Mouse (Mus musculus): ENCODE data around the gene Srpk2.

Gene Srpk2

GRCm38 (mm10) chr5:23556007-23556770, 128.2 kb downstream of the Srpk2 start:
- ChIA-PET CTCF (interaction anchor here in 1 of 4 experiments (0.6 kb wide), 1 partner anchor 143 kb away, joined by 3 read pairs; no protein-coding TSS in a partner anchor), POLR2A (interaction anchor here in 2 of 4 experiments (0.8 to 1.7 kb wide), 6 partner anchors 9 to 140 kb away, joined by 3 to 6 read pairs (median 3); no protein-coding TSS in a partner anchor)

- CTCF ChIA-PET: interaction anchor here in 1 of 4 experiments (0.6 kb wide), 1 partner anchor 328 kb away, joined by 3 read pairs; no protein-coding TSS in a partner anchor
- POLR2A ChIA-PET: interaction anchor here in 1 of 4 experiments (2.0 kb wide), 1 partner anchor 10 kb away, joined by 6 read pairs; no protein-coding TSS in a partner anchor
These were observed 131.1 kb downstream of the Srpk2 start for GRCm38 (mm10) chr5:23553338-23553737.

- ChIA-PET POLR2A (interaction anchor here in 2 of 4 experiments (0.6 to 1.2 kb wide), 2 partner anchors 11 to 157 kb away, joined by 3 read pairs; no protein-coding TSS in a partner anchor), CTCF (interaction anchor here in 1 of 4 experiments (0.6 kb wide), 1 partner anchor 1270 kb away, joined by 3 read pairs; no protein-coding TSS in a partner anchor)
These were observed 132.7 kb downstream of the Srpk2 start for GRCm38 (mm10) chr5:23551687-23552086.

- CTCF ChIA-PET: interaction anchor here in 1 of 4 experiments (0.6 kb wide), 1 partner anchor 310 kb away, joined by 3 read pairs; no protein-coding TSS in a partner anchor
These were observed 148.7 kb downstream of the Srpk2 start for GRCm38 (mm10) chr5:23535692-23536091.

GRCm38 (mm10) chr5:23531541-23532096, 152.8 kb downstream of the Srpk2 start:
- ChIA-PET CTCF (no interaction called here), POLR2A (interaction anchor here in 1 of 4 experiments (0.8 to 1.2 kb wide), 3 partner anchors 13 to 130 kb away, joined by 3 read pairs; no protein-coding TSS in a partner anchor)

More at GRCm38 (mm10) chr5:23535692-23536091, 148.7 kb downstream of the Srpk2 start:
- POLR2A ChIA-PET: interaction anchor here in 2 of 4 experiments (0.7 to 2.3 kb wide), 4 partner anchors 9 to 149 kb away, joined by 3 to 6 read pairs (median 4); no protein-coding TSS in a partner anchor

- POLR2A ChIA-PET: interaction anchor here in 1 of 4 experiments (0.8 to 1.2 kb wide), 3 partner anchors 12 to 131 kb away, joined by 3 read pairs; no protein-coding TSS in a partner anchor
- CTCF ChIA-PET: no interaction called here
These were observed 153.3 kb downstream of the Srpk2 start for GRCm38 (mm10) chr5:23531100-23531499.

GRCm38 (mm10) chr5:23524621-23525020, 159.8 kb downstream of the Srpk2 start:
- ChIA-PET POLR2A (interaction anchor here in 2 of 4 experiments (0.6 to 1.2 kb wide), 5 partner anchors 9 to 227 kb away, joined by 3 to 6 read pairs (median 4); no protein-coding TSS in a partner anchor), CTCF (no interaction called here)

GRCm38 (mm10) chr5:23523936-23524335, 160.5 kb downstream of the Srpk2 start:
- ChIA-PET POLR2A (interaction anchor here in 1 of 4 experiments (0.6 kb wide), 1 partner anchor 14 kb away, joined by 4 read pairs; no protein-coding TSS in a partner anchor), CTCF (no interaction called here)

- POLR2A ChIA-PET: interaction anchor here in 2 of 4 experiments (0.5 to 1.1 kb wide), 2 partner anchors 24 to 1120 kb away, joined by 3 read pairs; no protein-coding TSS in a partner anchor
- CTCF ChIA-PET: no interaction called here
These were observed 162.8 kb downstream of the Srpk2 start for GRCm38 (mm10) chr5:23521645-23522044.

GRCm38 (mm10) chr5:23519679-23520078, 164.7 kb downstream of the Srpk2 start:
- ChIA-PET CTCF (no interaction called here), POLR2A (interaction anchor here in 1 of 4 experiments (0.6 to 1.5 kb wide), 3 partner anchors 10 to 12 kb away, joined by 3 read pairs; no protein-coding TSS in a partner anchor)

- ChIA-PET CTCF (no interaction called here), POLR2A (interaction anchor here in 1 of 4 experiments (0.6 to 0.7 kb wide), 2 partner anchors 9 to 13 kb away, joined by 3 read pairs; no protein-coding TSS in a partner anchor)
These were observed 165.7 kb downstream of the Srpk2 start for GRCm38 (mm10) chr5:23518673-23519072.

- CTCF ChIA-PET: no interaction called here
- POLR2A ChIA-PET: no interaction called here
These were observed 166.6 kb downstream of the Srpk2 start for GRCm38 (mm10) chr5:23517839-23518238.

GRCm38 (mm10) chr5:23516962-23517361, 167.5 kb downstream of the Srpk2 start:
- POLR2A ChIA-PET: interaction anchor here in 1 of 4 experiments (0.6 kb wide), 2 partner anchors 87 to 129 kb away, joined by 4 to 5 read pairs; no protein-coding TSS in a partner anchor
- CTCF ChIA-PET: no interaction called here

GRCm38 (mm10) chr5:23515038-23515437, 169.4 kb downstream of the Srpk2 start:
- CTCF ChIA-PET: no interaction called here
- POLR2A ChIA-PET: interaction anchor here in 2 of 4 experiments (0.9 to 2.6 kb wide), 5 partner anchors 8 to 81 kb away, joined by 3 to 14 read pairs (median 4); partner anchors contain the start of gene Kmt2e (in 1 of the 2)

- ChIA-PET CTCF (no interaction called here), POLR2A (interaction anchor here in 1 of 4 experiments (2.5 to 2.6 kb wide), 2 partner anchors 9 to 14 kb away, joined by 12 to 14 read pairs; no protein-coding TSS in a partner anchor)
These were observed 170.9 kb downstream of the Srpk2 start for GRCm38 (mm10) chr5:23513468-23513867.

GRCm38 (mm10) chr5:23512556-23512955, 171.9 kb downstream of the Srpk2 start:
- CTCF ChIA-PET: interaction anchor here in 2 of 4 experiments (0.5 to 0.6 kb wide), 2 partner anchors 48 to 118 kb away, joined by 3 to 5 read pairs; no protein-coding TSS in a partner anchor
- POLR2A ChIA-PET: interaction anchor here in 2 of 4 experiments (1.0 kb wide), 2 partner anchors 68 to 110 kb away, joined by 3 read pairs; no protein-coding TSS in a partner anchor

GRCm38 (mm10) chr5:23511456-23511855, 173.0 kb downstream of the Srpk2 start:
- ChIA-PET POLR2A (no interaction called here), CTCF (no interaction called here)

- CTCF ChIA-PET: no interaction called here
- POLR2A ChIA-PET: interaction anchor here in 2 of 4 experiments (0.7 to 1.5 kb wide), 5 partner anchors 11 to 203 kb away, joined by 3 to 4 read pairs (median 3); no protein-coding TSS in a partner anchor
These were observed 175.8 kb downstream of the Srpk2 start for GRCm38 (mm10) chr5:23508630-23509029.

- ChIA-PET POLR2A (interaction anchor here in 3 of 4 experiments (0.9 to 1.7 kb wide), 8 partner anchors 8 to 190 kb away, joined by 3 to 7 read pairs (median 3); no protein-coding TSS in a partner anchor), CTCF (interaction anchor here (0.6 to 1.2 kb wide), 6 partner anchors 17 to 209 kb away, joined by 3 to 6 read pairs (median 4); no protein-coding TSS in a partner anchor)
These were observed 177.2 kb downstream of the Srpk2 start for GRCm38 (mm10) chr5:23507210-23507609.

All from embryonic stem cell, embryonic (primary cell).